ENCODE assay signal across 8 mouse cellular contexts in genomic region chr11:79992035-79992591, GRCm38 (mm10). TPM values are rescaled to one million over a fixed set of nuclear protein-coding genes. Genes with fewer than 3 reads are reported as not detected.
DNase-seq lines count a peak whose midpoint lies in the region; ATAC-seq and TF ChIP-seq lines count a peak whose summit lies in the region.

No protein-coding gene starts in this region.

- WGBS in heart, adult 2 months, result 26% methylated on average over 21 of the region's 21 CpGs
- WGBS in forebrain, postnatal 0 days, result 30% methylated on average over 20 of the region's 21 CpGs
- WGBS in liver, embryonic 16.5 days (ENCODE audit: insufficient replicate concordance), result 15% methylated on average over 20 of the region's 21 CpGs

- ATAC-seq in forebrain, postnatal 0 days, result no peak; the same call in 1 of the 2 replicates
- ATAC-seq in liver, embryonic 16.5 days (ENCODE audit: low read depth), result no peak

- H3K79me2 ChIP-seq in heart, adult 2 months (replicated peaks; ENCODE audit: control insufficient read depth, insufficient read depth, low read length), result peaks cover 5% of the 10 kb centered on the region; the same call in 1 of the 2 replicates

- H3K4me1 ChIP-seq in heart, adult 2 months (ENCODE audit: control insufficient read depth, insufficient read depth, low read length), result no peaks in the 10 kb centered on the region
- H3K4me1 ChIP-seq in ES-E14 (ENCODE audit: control insufficient read depth in 2 of 2, insufficient read depth in 2 of 2, low read length in 2 of 2, poor library complexity in 1 of 2), result peaks cover 2 to 11% of the 10 kb centered on the region in 2 experiments; a peak in 2 of 4 replicates
- no peaks in the 10 kb centered on the region for H3K4me1 ChIP-seq in forebrain, postnatal 0 days (ENCODE audit: insufficient read depth)
- peaks cover 8% of the 10 kb centered on the region for H3K4me1 ChIP-seq in liver, embryonic 16.5 days (ENCODE audit: control insufficient read depth, low read depth, low read length)

- no peak for TF ChIP-seq CTCF in heart, adult 2 months (IDR thresholded peaks at IDR 0.05)
- no peak for TF ChIP-seq CTCF in forebrain, postnatal 0 days (IDR thresholded peaks at IDR 0.05; ENCODE audit: low read depth)

- H3K4me2 ChIP-seq in forebrain, postnatal 0 days (ENCODE audit: low read depth), result peak overlapping the region; percentile 90
- peak overlapping the region; percentile 96 for H3K4me2 ChIP-seq in liver, embryonic 16.5 days (ENCODE audit: low read depth, low read length)

- DNase-seq in heart, adult 2 months, result no peak
- no peak for DNase-seq in heart, postnatal 4 days
- no peak for DNase-seq in ES-E14 (ENCODE audit: low read depth, low spot score)
- DNase-seq in forebrain, postnatal 0 days, result no peak
- no peak for DNase-seq in cerebellum, postnatal 10 days
- no peak for DNase-seq in embryo, embryonic 10 days (ENCODE audit: low spot score)
- no peak for DNase-seq in kidney, adult 18-20 months

- H3K36me3 ChIP-seq in heart, adult 2 months (ENCODE audit: control insufficient read depth, insufficient read depth, low read length), result no peaks in the 10 kb centered on the region; the same call in 1 of the 2 replicates
- H3K36me3 ChIP-seq in ES-E14 (ENCODE audit: control insufficient read depth, insufficient read depth, low read length, poor library complexity, severe bottlenecking), result peaks cover 2% of the 10 kb centered on the region; the same call in 1 of the 2 replicates
- no peaks in the 10 kb centered on the region for H3K36me3 ChIP-seq in forebrain, postnatal 0 days (ENCODE audit: insufficient read depth)
- H3K36me3 ChIP-seq in liver, embryonic 16.5 days (ENCODE audit: control insufficient read depth, insufficient read depth), result peaks cover 5% of the 10 kb centered on the region; the same call in 1 of the 2 replicates

- no peak for TF ChIP-seq POLR2A in heart, adult 2 months (IDR thresholded peaks at IDR 0.05; ENCODE audit: insufficient read depth, low read depth, low read length)

- no peaks in the 10 kb centered on the region for H3K27me3 ChIP-seq in heart, adult 2 months (ENCODE audit: control insufficient read depth, insufficient read depth, low read length)
- no peaks in the 10 kb centered on the region for H3K27me3 ChIP-seq in forebrain, postnatal 0 days (ENCODE audit: insufficient read depth, low read length)
- no peaks in the 10 kb centered on the region for H3K27me3 ChIP-seq in liver, embryonic 16.5 days (ENCODE audit: control insufficient read depth, insufficient read depth, low read depth, low read length)

- in situ Hi-C loops in ES-E14 (cut with MboI; ENCODE audit: low sequenced_read_pairs in 2 of 2, unreplicated experiment in 2 of 2), result no loop called here

- H3K9me3 ChIP-seq in ES-E14 (ENCODE audit: control insufficient read depth, insufficient read depth, low read depth, low read length), result no peaks in the 10 kb centered on the region
- H3K9me3 ChIP-seq in forebrain, postnatal 0 days (ENCODE audit: low read length), result no peaks in the 10 kb centered on the region
- H3K9me3 ChIP-seq in liver, embryonic 16.5 days (replicated peaks; ENCODE audit: control insufficient read depth, low read length), result no peaks in the 10 kb centered on the region

- peak overlapping the region; percentile 74 for H3K9ac ChIP-seq in heart, adult 2 months (ENCODE audit: low read depth, low read length)
- peak overlapping the region; percentile 88 for H3K9ac ChIP-seq in ES-E14 (ENCODE audit: insufficient read depth, low read depth, low read length, poor library complexity, severe bottlenecking)
- H3K9ac ChIP-seq in forebrain, postnatal 0 days, result peak overlapping the region; percentile 67
- H3K9ac ChIP-seq in liver, embryonic 16.5 days (ENCODE audit: low read depth, low read length), result peak overlapping the region; percentile 99

- peak overlapping the region; percentile 84 for H3K4me3 ChIP-seq in heart, adult 2 months
- H3K4me3 ChIP-seq in ES-E14 (ENCODE audit: insufficient read depth in 1 of 2, low read depth in 1 of 2, low read length in 2 of 2, poor library complexity in 1 of 2, severe bottlenecking in 1 of 2), result peak overlapping the region; percentile 65 to 68
- peak overlapping the region; percentile 91 for H3K4me3 ChIP-seq in forebrain, postnatal 0 days (ENCODE audit: low read depth, low read length)
- H3K4me3 ChIP-seq in liver, embryonic 16.5 days (ENCODE audit: low read depth, low read length), result peak overlapping the region; percentile 100

- intact Hi-C loops in heart, adult 2 months (cut with DNase I), result loop anchor here (2.0 kb wide), 1 partner anchor 29 kb away; the partner anchor contains the start of gene Utp6

- no peak for TF ChIP-seq EP300 in heart, adult 2 months (IDR thresholded peaks at IDR 0.05; ENCODE audit: insufficient read depth, low read depth, low read length)

- H3K27ac ChIP-seq in heart, adult 2 months, result peak overlapping the region; percentile 88
- H3K27ac ChIP-seq in ES-E14 (ENCODE audit: insufficient read depth, low read depth, low read length, poor library complexity, severe bottlenecking), result peak overlapping the region; percentile 94
- H3K27ac ChIP-seq in forebrain, postnatal 0 days (ENCODE audit: low read depth, low read length), result peak overlapping the region; percentile 41
- peak overlapping the region; percentile 92 for H3K27ac ChIP-seq in liver, embryonic 16.5 days (ENCODE audit: low read length)

TF ChIP-seq in ES-E14, 5 proteins besides CTCF, POLR2A, EP300 and RAD21:
- TF ChIP-seq HCFC1 (IDR thresholded peaks at IDR 0.05; ENCODE audit: borderline replicate concordance, insufficient read depth, low read length) (no peak), CHD2 (IDR thresholded peaks at IDR 0.05; ENCODE audit: low read depth, low read length) (no peak), ZC3H11A (IDR thresholded peaks at IDR 0.05; ENCODE audit: borderline replicate concordance, low read depth, low read length) (no peak), ZNF384 (IDR thresholded peaks at IDR 0.05; ENCODE audit: low read depth, low read length) (no peak)
TF ChIP-seq in ES-E14: peak in this region for 0.

RNA-seq across cellular contexts. Expression of gene Suz12, which starts 0.8 kb away (rescaled TPM):
- total RNA-seq in heart, adult 2 months (2021), result 10 to 100 TPM; 23.9 to 26.7 TPM
- 3.7 and 7.8 TPM in 2 replicates for polyA plus RNA-seq in heart, adult 2 months (2012; rRNA removed)
- 10 to 100 TPM; 53.0 to 58.9 TPM for total RNA-seq in heart, postnatal 4 days (2021)
- total RNA-seq in ES-E14 (2012; rRNA removed), result 56.0 and 93.2 TPM in 2 replicates
- total RNA-seq in forebrain, postnatal 0 days (2014; rRNA removed), result 25.8 and 34.8 TPM in 2 replicates
- 7.3 and 8.1 TPM in 2 replicates for polyA plus RNA-seq in forebrain, postnatal 0 days (2015; fragmentation: Nextera tagmentation; extraction: Ambion mirVana)
- polyA plus RNA-seq in liver, embryonic 16.5 days (2015; fragmentation: Nextera tagmentation; extraction: Ambion mirVana), result 11.4 and 11.6 TPM in 2 replicates

RNA-seq across cellular contexts. Expression of gene Utp6, which starts 29.9 kb away (rescaled TPM):
- total RNA-seq in heart, adult 2 months (2021), result 10 to 100 TPM; 25.5 to 26.6 TPM
- 5.9 and 11.7 TPM in 2 replicates for polyA plus RNA-seq in heart, adult 2 months (2012; rRNA removed)
- 10 to 100 TPM; 29.4 to 29.5 TPM for total RNA-seq in heart, postnatal 4 days (2021)
- total RNA-seq in ES-E14 (2012; rRNA removed), result 54.3 and 79.7 TPM in 2 replicates
- 30.7 and 37.5 TPM in 2 replicates for total RNA-seq in forebrain, postnatal 0 days (2014; rRNA removed)
- polyA plus RNA-seq in forebrain, postnatal 0 days (2015; fragmentation: Nextera tagmentation; extraction: Ambion mirVana), result 18.5 and 29.4 TPM in 2 replicates
- polyA plus RNA-seq in liver, embryonic 16.5 days (2015; fragmentation: Nextera tagmentation; extraction: Ambion mirVana), result 18.5 and 21.3 TPM in 2 replicates

Comparison
In these comparisons a context has a peak if more than half of its experiments do, and no peak if none do; other contexts are left out.
1. H3K27ac ChIP-seq: peak in every context shown above with its lines; median percentile 94 in ES-E14; 92 in liver, embryonic 16.5 days; 88 in heart, adult 2 months; 41 in forebrain, postnatal 0 days.